Mouse (Mus musculus): ENCODE results near the gene Commd1.

DNA sequence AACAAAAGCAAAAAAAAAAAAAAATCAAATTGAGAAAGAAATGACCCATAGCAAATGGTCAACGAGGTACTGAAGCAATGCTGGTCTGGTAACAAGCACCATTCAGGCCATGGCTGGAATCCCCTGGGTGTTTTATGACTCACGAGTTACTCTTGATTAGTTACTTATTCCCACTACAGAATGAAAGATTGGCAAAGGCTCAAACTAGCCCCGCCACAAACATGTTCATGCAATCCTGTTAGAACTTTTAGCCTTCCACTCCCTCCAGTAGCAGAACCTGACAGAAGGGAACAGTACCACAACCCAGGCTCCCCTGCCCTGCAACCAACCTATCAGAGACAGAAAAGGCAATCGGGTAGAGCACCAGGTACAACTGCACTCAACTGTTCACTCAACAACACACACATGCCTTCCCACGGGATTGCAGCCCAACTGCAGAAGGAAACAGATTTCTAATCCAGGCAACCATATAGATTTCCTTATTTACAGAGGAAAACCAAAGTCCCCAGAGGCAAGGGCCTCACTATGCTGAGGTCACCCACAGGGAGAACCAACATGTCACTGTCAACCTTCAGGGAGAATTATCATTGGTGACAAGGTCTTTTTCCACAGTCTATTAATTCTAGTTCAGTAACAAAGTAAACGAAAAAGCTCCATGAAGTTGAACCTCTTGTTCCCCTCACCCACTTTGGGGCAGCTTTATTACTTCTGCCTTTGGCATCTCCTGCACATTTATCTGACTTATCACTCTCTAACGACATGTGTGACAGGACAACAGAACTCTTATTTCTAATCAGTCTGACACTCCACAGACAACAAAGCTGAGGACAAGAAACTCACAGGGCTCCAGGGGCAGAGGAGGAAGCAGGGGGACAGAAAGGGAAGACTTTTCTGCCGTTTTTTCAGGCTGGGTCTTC lies 134.2 kb downstream of the Commd1 start:
- TF ChIP-seq CTCF (IDR thresholded peaks at IDR 0.05) (no peak), EP300 (IDR thresholded peaks at IDR 0.05) (peak; percentile 72)

All from lung, postnatal 0 days (tissue).